Mouse (Mus musculus): ENCODE data around the gene Tacc3. TPM values are rescaled to one million over a fixed set of nuclear protein-coding genes. Genes with fewer than 3 reads are reported as not detected.

Tacc3 gene
- total and polyA plus RNA-seq, 2 experiments from 2014 or later = 30.0 to 39.0 TPM

DNA sequence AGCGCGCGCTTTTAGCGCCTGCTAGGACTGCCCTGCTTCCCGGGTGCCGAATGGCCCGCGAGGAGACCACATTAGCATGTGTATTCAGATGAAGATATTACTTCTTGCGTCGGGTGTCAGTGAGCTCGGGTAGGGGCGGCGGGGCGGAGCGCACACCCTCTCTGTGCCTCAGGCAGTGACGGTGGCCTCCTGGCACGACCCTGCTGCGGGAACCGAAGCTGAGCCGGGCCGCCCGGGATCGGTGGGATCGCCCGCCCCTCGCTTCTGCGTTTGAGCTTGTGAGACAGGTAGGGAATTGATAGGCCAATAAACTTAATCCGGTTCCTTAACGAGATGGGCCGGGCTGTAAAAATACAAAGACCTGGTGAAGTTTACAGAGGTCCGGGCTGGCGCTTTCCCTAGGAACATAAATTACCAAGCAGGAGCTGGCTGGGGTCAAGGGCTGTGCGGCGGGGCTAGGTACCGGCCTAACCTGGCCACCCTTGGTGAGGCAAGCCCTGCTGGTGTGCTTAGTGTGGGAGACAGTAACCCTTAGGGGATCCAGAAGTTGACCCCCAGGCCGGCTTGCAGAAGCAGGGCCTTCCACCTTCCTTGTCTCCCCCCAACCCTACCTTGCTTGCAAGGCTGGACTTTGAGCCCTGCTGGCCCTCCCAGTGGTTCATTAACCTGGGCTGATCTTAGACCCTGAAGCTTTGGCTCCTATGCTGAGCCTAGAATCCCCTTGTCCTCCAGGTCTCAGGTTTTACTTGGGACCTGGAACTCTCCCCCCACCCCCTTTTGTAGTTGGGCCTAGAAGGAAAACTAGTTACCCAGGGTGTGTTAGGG lies 65.9 kb downstream of the Tacc3 start:
- Histone ChIP-seq H3K4me3 (ENCODE audit: low read length) (peak overlapping the region; percentile 62), H3K9ac (replicated peaks; ENCODE audit: low read length) (peak overlapping the region; percentile 70), H3K27me3 (ENCODE audit: insufficient read depth, low read length) (peaks cover 19% of the 10 kb centered on the region; the same call in 1 of the 2 replicates), H3K27ac (peak overlapping the region; percentile 74), H3K36me3 (ENCODE audit: insufficient read depth, low read length) (no peaks in the 10 kb centered on the region), H3K4me1 (ENCODE audit: insufficient read depth, low read length) (0 out of 2 replicates have a peak, but pooled peaks cover 10% of the 10 kb centered on the region), H3K9me3 (ENCODE audit: low read length) (no peaks in the 10 kb centered on the region), H3K4me2 (ENCODE audit: low read depth, low read length) (peak overlapping the region; percentile 95)
- TF ChIP-seq CTCF (IDR thresholded peaks at IDR 0.05; ENCODE audit: low read depth) = no peak
- 6% methylated on average over 36 of the region's 36 CpGs for WGBS
- DNase-seq (ENCODE audit: low spot score) (peak; percentile 39), ATAC-seq (no peak)

DNA sequence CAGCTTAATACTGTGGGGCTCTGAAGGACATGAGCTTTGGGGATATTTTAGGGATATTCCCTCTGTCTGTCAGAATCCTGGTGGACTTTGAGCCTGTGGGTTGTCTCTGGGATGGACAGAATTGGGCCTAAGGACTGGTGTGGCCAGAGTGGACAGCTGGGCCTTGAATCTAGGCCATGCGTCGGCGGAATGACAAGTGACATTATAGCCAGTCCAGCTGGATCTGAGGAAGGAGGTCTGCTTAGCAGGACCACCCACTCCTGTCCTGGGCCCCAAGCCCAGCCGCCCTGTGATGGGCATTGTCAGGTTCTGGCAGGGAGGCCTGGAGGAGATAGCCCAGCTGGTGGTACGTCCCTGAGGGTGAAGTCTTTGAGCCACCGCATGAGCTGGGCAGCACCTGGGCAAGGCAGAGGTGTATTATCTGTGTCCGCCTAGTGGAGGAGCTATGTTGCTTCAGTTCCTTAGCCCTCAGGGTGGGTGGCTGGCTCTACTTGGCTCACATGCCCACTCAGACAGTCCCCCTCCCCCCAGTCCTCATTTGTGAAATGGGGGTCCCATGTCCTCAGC lies 68.2 kb downstream of the Tacc3 start:
- peak; percentile 57 for ATAC-seq
- Histone ChIP-seq H3K36me3 (ENCODE audit: insufficient read depth, low read length) (no peaks in the 10 kb centered on the region), H3K4me1 (ENCODE audit: insufficient read depth, low read length) (0 out of 2 replicates have a peak, but pooled peaks cover 10% of the 10 kb centered on the region), H3K4me2 (ENCODE audit: low read depth, low read length) (peak overlapping the region; percentile 95), H3K27me3 (ENCODE audit: insufficient read depth, low read length) (peaks cover 19% of the 10 kb centered on the region; the same call in 1 of the 2 replicates), H3K9ac (replicated peaks; ENCODE audit: low read length) (no peak overlapping the region), H3K4me3 (ENCODE audit: low read length) (no peak overlapping the region), H3K27ac (peak overlapping the region; percentile 72), H3K9me3 (ENCODE audit: low read length) (no peaks in the 10 kb centered on the region)
- peak; percentile 71 for DNase-seq (ENCODE audit: low spot score)
- 0 out of 2 replicates have a peak, but pooled peaks have one; percentile 28 for TF ChIP-seq CTCF (IDR thresholded peaks at IDR 0.05; ENCODE audit: low read depth)
- 55% methylated on average over 7 of the region's 7 CpGs for WGBS

DNA sequence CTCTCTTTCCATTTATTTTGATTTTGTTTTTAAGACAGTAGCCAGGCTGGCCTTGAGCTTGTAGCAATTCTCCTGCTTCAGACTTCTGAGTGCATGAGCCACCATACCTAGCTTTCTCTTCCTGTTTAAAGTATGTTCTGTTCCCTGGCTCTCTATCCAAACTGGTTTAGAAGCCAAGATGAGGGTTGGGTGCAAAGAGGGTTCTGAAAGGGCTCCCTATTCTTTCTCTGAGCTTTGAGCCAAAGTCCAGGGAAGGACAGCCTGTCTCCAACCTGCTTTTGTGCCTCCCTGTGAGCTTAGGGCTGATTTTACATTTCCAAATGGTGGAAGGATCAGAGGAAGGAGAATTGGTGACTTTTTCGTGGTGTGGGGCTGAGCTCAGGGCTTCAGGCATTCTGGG lies 69.0 kb downstream of the Tacc3 start:
- Histone ChIP-seq H3K9me3 (ENCODE audit: low read length) (no peaks in the 10 kb centered on the region), H3K27ac (peak overlapping the region; percentile 72; the same call in 1 of the 2 replicates), H3K4me3 (ENCODE audit: low read length) (no peak overlapping the region), H3K4me2 (ENCODE audit: low read depth, low read length) (peak overlapping the region; percentile 95; the same call in 1 of the 2 replicates), H3K36me3 (ENCODE audit: insufficient read depth, low read length) (no peaks in the 10 kb centered on the region), H3K4me1 (ENCODE audit: insufficient read depth, low read length) (0 out of 2 replicates have a peak, but pooled peaks cover 7% of the 10 kb centered on the region), H3K9ac (replicated peaks; ENCODE audit: low read length) (no peak overlapping the region), H3K27me3 (ENCODE audit: insufficient read depth, low read length) (peaks cover 19% of the 10 kb centered on the region; the same call in 1 of the 2 replicates)
- DNase-seq (ENCODE audit: low spot score) (peak; percentile 55), ATAC-seq (no peak)
- no peak for TF ChIP-seq CTCF (IDR thresholded peaks at IDR 0.05; ENCODE audit: low read depth)
- WGBS = 69% methylated on average over 1 of the region's 1 CpGs

Other genes starting within 250 kb of the Tacc3 start
- 6.5 and 7.8 TPM in 2 replicates for gene Nkx1-1, start 224.2 kb upstream of the Tacc3 start, total RNA-seq (2014; rRNA removed)
- 0.35 and 0.39 TPM in 2 replicates for gene Nkx1-1, start 224.2 kb upstream of the Tacc3 start, polyA plus RNA-seq (2015; fragmentation: Nextera tagmentation; extraction: Ambion mirVana)
- gene Fam53a, start 28.5 kb upstream of the Tacc3 start, total RNA-seq (2014; rRNA removed) = 22.9 and 48.1 TPM in 2 replicates
- gene Fam53a, start 28.5 kb upstream of the Tacc3 start, polyA plus RNA-seq (2015; fragmentation: Nextera tagmentation; extraction: Ambion mirVana) = 26.4 and 27.6 TPM in 2 replicates
- gene Gm9903, start 28.2 kb upstream of the Tacc3 start, total RNA-seq (2014; rRNA removed) = 0.89 and 2.1 TPM in 2 replicates
- 0.21 and 0.66 TPM in 2 replicates for gene Gm9903, start 28.2 kb upstream of the Tacc3 start, polyA plus RNA-seq (2015; fragmentation: Nextera tagmentation; extraction: Ambion mirVana)
- 66.0 and 67.4 TPM in 2 replicates for gene Slbp, start 5.6 kb upstream of the Tacc3 start, total RNA-seq (2014; rRNA removed)
- 128 and 132 TPM in 2 replicates for gene Slbp, start 5.6 kb upstream of the Tacc3 start, polyA plus RNA-seq (2015; fragmentation: Nextera tagmentation; extraction: Ambion mirVana)
- gene Tmem129, start 288 bp downstream of the Tacc3 start, total RNA-seq (2014; rRNA removed) = 36.9 and 39.3 TPM in 2 replicates
- gene Tmem129, start 288 bp downstream of the Tacc3 start, polyA plus RNA-seq (2015; fragmentation: Nextera tagmentation; extraction: Ambion mirVana) = 22.0 and 23.6 TPM in 2 replicates
- gene Fgfr3, start 63.5 kb downstream of the Tacc3 start, total RNA-seq (2014; rRNA removed) = 147 and 148 TPM in 2 replicates
- gene Fgfr3, start 63.5 kb downstream of the Tacc3 start, polyA plus RNA-seq (2015; fragmentation: Nextera tagmentation; extraction: Ambion mirVana) = 43.5 and 52.1 TPM in 2 replicates
- gene Letm1, start 124.7 kb downstream of the Tacc3 start, total RNA-seq (2014; rRNA removed) = 59.9 and 67.0 TPM in 2 replicates
- 71.7 and 83.9 TPM in 2 replicates for gene Letm1, start 124.7 kb downstream of the Tacc3 start, polyA plus RNA-seq (2015; fragmentation: Nextera tagmentation; extraction: Ambion mirVana)
- gene Nsd2, start 162.6 kb downstream of the Tacc3 start, total RNA-seq (2014; rRNA removed) = 76.2 and 81.1 TPM in 2 replicates
- gene Nsd2, start 162.6 kb downstream of the Tacc3 start, polyA plus RNA-seq (2015; fragmentation: Nextera tagmentation; extraction: Ambion mirVana) = 64.0 and 69.4 TPM in 2 replicates